Mouse (Mus musculus) ES-E14 (cell line): ENCODE results near the gene Olfr790.

Experiments
- CHD2 ChIP-seq: IDR thresholded peaks from 2 replicates; pipeline ENCODE4 v1.6.1; 2014; ENCODE audit warnings: mild to moderate bottlenecking, low read depth, low read length, inconsistent platforms
- HCFC1 ChIP-seq: IDR thresholded peaks from 2 replicates; pipeline ENCODE4 v1.6.1; 2012; ENCODE audit warnings: low read length, inconsistent platforms, borderline replicate concordance; ENCODE audit not compliant: insufficient read depth
- MAFK ChIP-seq: IDR thresholded peaks from 2 replicates; pipeline ENCODE4 v1.6.1; 2014; ENCODE audit warnings: mild to moderate bottlenecking, low read depth, low read length, inconsistent platforms; ENCODE audit not compliant: insufficient read depth
- ZC3H11A ChIP-seq: IDR thresholded peaks from 2 replicates; pipeline ENCODE4 v1.6.1; 2012; ENCODE audit warnings: low read depth, mild to moderate bottlenecking, inconsistent platforms, low read length, borderline replicate concordance

- TF ChIP-seq CHD2 (no peak), MAFK (no peak), ZC3H11A (no peak), HCFC1 (no peak)
Measured at GRCm38 (mm10) chr10:129473256-129473655, 25.0 kb upstream of the Olfr790 start.
